Mouse (Mus musculus) left cerebral cortex, adult 2 months (tissue): ENCODE measurements around the gene Gm3448. TPM values are rescaled to one million over a fixed set of nuclear protein-coding genes. Genes with fewer than 3 reads are reported as not detected.

Source experiments
- DNase-seq, 2 experiments: peaks; one replicate each; pipeline ENCODE4 v3.0.0; 2021 to 2022; ENCODE audit warnings: low spot score in 2 of 2, mixed read lengths in 1 of 2; ENCODE audit errors: extremely low spot score in 1 of 2
- H3K27ac ChIP-seq: fragments of 200-600 bp; 2 replicates; pipeline ENCODE4 v1.8.1; 2022
- H3K4me3 ChIP-seq: fragments of 200-600 bp; 2 replicates; pipeline ENCODE4 v1.8.1; 2022
- CTCF ChIP-seq: fragments of 200-600 bp; IDR thresholded peaks from 2 replicates; pipeline ENCODE4 v1.8.1; 2022; ENCODE audit warnings: antibody characterized with exemption, mild to moderate bottlenecking, moderate library complexity
- intact Hi-C: fragments of 180-260 bp; cut with DNase I; formaldehyde crosslinking; loops from one replicate; pipeline ENCODE4 v1.15.1; 2025
- total RNA-seq, 2 experiments: library from RNA; stranded (reverse); gene quantifications; 2 replicates each; pipeline ENCODE4 v1.2.3; 2021

Gene Gm3448
- total RNA-seq, 2 experiments from 2014 or later = 7.9 to 9.7 TPM

DNA sequence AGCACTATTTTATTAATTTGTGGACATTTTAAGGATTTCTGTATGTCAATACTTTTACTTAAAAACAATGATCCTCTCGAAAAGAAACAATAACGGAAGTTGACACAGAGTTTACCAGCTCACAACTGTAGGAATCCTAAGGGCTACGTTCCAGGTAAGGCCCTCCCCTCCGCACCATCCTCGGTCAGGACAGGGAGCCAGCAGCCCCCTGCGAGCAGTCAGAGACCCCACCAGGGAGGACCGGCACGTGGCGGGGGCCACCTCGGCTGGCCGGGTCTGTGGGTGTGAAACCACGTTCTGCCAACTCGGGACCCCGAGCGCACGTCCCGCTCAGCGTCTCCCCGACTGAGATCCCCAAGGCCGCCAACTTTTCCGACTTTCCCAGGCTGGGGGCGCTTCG, 80.8 kb downstream of the Gm3448 start:
- no peak overlapping the region; the same call in 1 of the 2 replicates for H3K27ac ChIP-seq
- no peak for DNase-seq
- peak overlapping the region; percentile 62 for H3K4me3 ChIP-seq
- intact Hi-C loops = no loop called here
- TF ChIP-seq CTCF = no peak

DNA sequence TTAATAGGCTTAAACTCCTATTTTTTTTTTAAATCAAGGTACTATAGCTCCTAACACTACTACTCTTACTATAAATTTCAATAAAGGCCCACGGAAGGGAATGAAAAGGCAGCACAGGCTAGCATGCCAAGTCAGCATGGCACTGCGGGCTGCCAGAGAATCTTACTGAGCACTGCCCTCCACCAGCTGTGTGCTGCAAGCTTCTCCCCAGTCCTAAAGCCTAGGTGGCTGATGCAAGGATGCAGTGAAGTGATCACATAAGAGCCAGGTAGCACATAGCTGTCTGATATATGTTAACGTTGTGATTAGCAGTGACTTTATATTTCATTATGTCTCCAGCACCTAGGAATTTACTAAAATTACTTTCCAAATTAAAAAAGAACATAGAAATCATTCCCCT, 81.4 kb downstream of the Gm3448 start:
- H3K27ac ChIP-seq = no peak overlapping the region; the same call in 1 of the 2 replicates
- peak overlapping the region; percentile 62; the same call in 1 of the 2 replicates for H3K4me3 ChIP-seq
- TF ChIP-seq CTCF = no peak
- no peak for DNase-seq
- intact Hi-C loops = no loop called here

DNA sequence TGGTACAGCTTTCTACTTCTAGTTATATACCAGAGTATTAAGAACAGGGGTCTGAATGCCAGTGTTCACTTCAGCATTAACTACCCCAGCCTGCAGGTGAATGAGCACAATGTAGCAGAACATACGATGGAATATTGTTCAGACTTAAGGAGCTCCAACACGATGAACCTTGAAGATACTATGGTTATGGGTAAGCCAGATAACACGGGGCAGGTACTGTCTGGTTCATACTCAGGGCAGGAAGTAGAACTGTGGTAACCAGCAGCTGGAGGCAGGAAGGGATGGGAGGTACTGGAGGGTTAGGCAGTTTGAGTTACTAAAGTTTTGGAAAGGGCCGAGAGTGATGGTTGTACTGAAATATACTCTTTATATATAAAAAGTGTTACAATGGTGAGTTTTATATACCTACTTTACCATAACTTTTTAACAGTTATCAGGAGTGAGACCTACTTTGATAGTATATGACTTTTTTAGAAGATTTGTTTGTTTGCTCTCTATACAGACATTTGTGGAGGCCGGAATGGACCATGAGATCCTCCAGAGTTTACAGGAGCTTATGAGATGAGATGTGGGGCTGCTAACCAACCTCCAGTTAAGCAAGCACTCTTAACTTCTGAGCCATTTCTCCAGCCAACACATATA, 82.5 kb downstream of the Gm3448 start:
- Histone ChIP-seq H3K4me3 (no peak overlapping the region), H3K27ac (no peak overlapping the region)
- no peak for DNase-seq
- no peak for TF ChIP-seq CTCF
- intact Hi-C loops = no loop called here

DNA sequence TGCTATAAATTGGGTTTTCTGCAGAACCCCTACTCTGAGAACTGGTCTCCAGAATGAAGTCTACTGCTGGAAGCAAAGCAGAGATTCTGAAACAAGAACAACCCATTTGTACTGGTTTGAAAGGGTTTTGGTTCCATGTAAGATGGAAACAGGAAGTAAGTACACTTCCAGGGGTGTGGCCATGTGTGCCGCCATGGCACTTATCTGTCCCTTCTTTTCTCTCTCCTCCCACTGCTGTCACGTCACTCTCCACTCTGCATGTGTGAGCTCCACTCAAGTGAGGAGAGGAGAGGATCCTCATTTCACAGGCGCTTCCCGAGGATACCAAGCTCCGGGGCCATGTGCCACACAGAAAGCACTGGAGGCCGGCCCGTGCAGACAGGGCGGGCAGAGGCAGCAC, 87.9 kb downstream of the Gm3448 start:
- no peak for TF ChIP-seq CTCF
- no peak overlapping the region for H3K27ac ChIP-seq
- DNase-seq = no peak
- no peak overlapping the region for H3K4me3 ChIP-seq
- intact Hi-C loops = no loop called here

DNA sequence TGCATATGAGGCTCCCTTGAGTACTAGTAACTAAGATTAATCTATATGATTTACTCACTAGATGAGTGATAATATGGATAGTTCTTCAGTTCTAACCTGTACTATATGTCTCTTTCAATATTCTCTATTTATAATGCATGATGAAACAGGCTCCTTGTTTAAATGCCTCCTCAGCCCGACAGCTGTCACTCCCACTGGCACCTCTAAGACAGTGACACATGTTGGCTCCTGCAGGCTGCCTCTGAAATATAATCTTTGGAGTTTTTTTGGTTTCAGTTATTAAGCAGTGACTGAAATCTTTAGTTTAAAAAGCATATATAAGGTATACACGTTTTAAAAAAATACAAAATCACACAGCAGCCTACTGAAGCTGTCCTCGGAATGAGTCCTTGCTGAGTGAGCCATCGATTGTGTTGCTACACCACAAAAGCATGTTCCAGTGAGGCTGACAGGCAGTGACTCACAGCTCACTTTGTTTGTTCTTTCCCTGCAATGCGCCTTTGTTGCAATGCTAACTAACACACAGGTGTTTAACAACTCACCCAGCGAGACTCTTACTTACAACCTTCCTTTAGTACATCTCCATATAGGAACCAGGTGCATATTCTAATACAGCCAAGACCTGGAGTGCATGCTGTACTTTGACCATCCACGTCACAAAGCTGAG, 92.0 kb downstream of the Gm3448 start:
- DNase-seq = no peak
- no peak for TF ChIP-seq CTCF
- Histone ChIP-seq H3K27ac (0 out of 2 replicates have a peak overlapping the region, but pooled peaks have one; percentile 4), H3K4me3 (no peak overlapping the region)
- intact Hi-C loops = no loop called here

Other genes starting within 250 kb of the Gm3448 start
- gene Wdr27, start 98.4 kb downstream of the Gm3448 start, total RNA-seq = 1 to 10 TPM; 2.7 to 3.6 TPM
- 10 to 100 TPM; 13.9 to 16.4 TPM for gene 1600012H06Rik, start 98.4 kb downstream of the Gm3448 start, total RNA-seq
- gene Phf10, start 80.3 kb downstream of the Gm3448 start, total RNA-seq = 10 to 100 TPM; 56.6 to 60.4 TPM
- gene 9030025P20Rik, start 63.1 kb downstream of the Gm3448 start, total RNA-seq = 1 to 10 TPM; 5.9 to 6.3 TPM
- gene Gm3417, start 62.7 kb downstream of the Gm3448 start, total RNA-seq = not detected
- gene Gm3435, start 31.4 kb downstream of the Gm3448 start, total RNA-seq = 1 to 10 TPM; 2.4 to 3.0 TPM
- gene Ermard, start 329 bp downstream of the Gm3448 start, total RNA-seq = 10 to 100 TPM; 49.9 to 52.6 TPM
- gene Tcte3, start within 50 bp of the Gm3448 start, total RNA-seq = 1 to 10 TPM; 1.6 TPM